Mouse (Mus musculus): Measurements from ENCODE around the gene Mindy4. TPM values are rescaled to one million over a fixed set of nuclear protein-coding genes. Genes with fewer than 3 reads are reported as not detected.

The Mindy4 gene
- total and polyA plus RNA-seq, 3 experiments: 0.23 to 1.6 TPM; not detected in 1

DNA sequence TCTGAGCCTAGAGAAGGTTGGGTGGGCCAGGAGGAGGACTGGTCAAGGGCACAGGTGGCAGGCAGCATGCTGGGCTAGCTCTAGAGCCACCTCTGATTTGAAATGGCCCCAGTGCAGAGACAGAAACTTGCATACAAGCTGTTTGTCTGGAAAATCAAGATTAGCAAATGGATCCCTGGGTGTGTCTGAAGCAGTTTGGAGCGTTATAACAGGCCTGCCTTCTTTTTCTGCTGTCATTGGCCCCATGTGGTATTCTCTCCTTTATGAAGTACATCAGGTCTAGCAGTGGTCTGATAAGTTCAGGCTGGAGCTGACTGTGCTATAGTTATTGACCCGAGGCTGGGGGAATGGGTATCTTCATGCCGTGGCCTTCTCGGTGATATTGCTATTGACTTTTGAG lies 110.7 kb downstream of the Mindy4 start:
- no peak for DNase-seq (ENCODE audit: low read depth, low spot score)
- Histone ChIP-seq H3K4me1 (ENCODE audit: control insufficient read depth in 1 of 2, insufficient read depth in 2 of 2, low read length in 2 of 2) (no peaks in the 10 kb centered on the region), H3K27ac (ENCODE audit: control insufficient read depth, low read depth, low read length) (no peak overlapping the region), H3K9me3 (replicated peaks; ENCODE audit: insufficient read depth, low read length) (no peaks in the 10 kb centered on the region), H3K4me3 (ENCODE audit: control insufficient read depth in 1 of 2, insufficient read depth in 1 of 2, low read depth in 2 of 2, low read length in 2 of 2) (no peak overlapping the region), H3K9ac (ENCODE audit: control insufficient read depth, low read depth, low read length, poor library complexity, severe bottlenecking) (no peak overlapping the region), H3K27me3 (ENCODE audit: control insufficient read depth in 1 of 2, insufficient read depth in 2 of 2, low read length in 2 of 2) (no peaks in the 10 kb centered on the region), H3K36me3 (ENCODE audit: control insufficient read depth in 1 of 2, insufficient read depth in 2 of 2, low read length in 2 of 2) (no peaks in the 10 kb centered on the region), H3K79me2 (ENCODE audit: control insufficient read depth, insufficient read depth, low read length, poor library complexity) (no peaks in the 10 kb centered on the region)
- no peak for TF ChIP-seq NELFE (IDR thresholded peaks at IDR 0.05; ENCODE audit: low read depth, low read length)
- TF ChIP-seq MYC (IDR thresholded peaks at IDR 0.05; ENCODE audit: low read depth, low read length): no peak
- TF ChIP-seq TCF12 (IDR thresholded peaks at IDR 0.05; ENCODE audit: low read depth, low read length): no peak
- no peak for TF ChIP-seq ELF1 (IDR thresholded peaks at IDR 0.05; ENCODE audit: low read depth, low read length)
- TF ChIP-seq MEF2A (IDR thresholded peaks at IDR 0.05; ENCODE audit: extremely low read depth, insufficient replicate concordance, low read depth, low read length, poor library complexity, severe bottlenecking): no peak
- TF ChIP-seq CHD1 (IDR thresholded peaks at IDR 0.05; ENCODE audit: low read depth, low read length): no peak
- TF ChIP-seq ZNF384 (IDR thresholded peaks at IDR 0.05; ENCODE audit: low read depth, low read length): no peak
- TF ChIP-seq MXI1 (IDR thresholded peaks at IDR 0.05; ENCODE audit: low read depth, low read length): no peak
- TF ChIP-seq EP300 (IDR thresholded peaks at IDR 0.05; ENCODE audit: low read depth in 1 of 2, low read length in 2 of 2): no peak
- TF ChIP-seq BHLHE40 (IDR thresholded peaks at IDR 0.05; ENCODE audit: borderline replicate concordance, low read depth, low read length): no peak

DNA sequence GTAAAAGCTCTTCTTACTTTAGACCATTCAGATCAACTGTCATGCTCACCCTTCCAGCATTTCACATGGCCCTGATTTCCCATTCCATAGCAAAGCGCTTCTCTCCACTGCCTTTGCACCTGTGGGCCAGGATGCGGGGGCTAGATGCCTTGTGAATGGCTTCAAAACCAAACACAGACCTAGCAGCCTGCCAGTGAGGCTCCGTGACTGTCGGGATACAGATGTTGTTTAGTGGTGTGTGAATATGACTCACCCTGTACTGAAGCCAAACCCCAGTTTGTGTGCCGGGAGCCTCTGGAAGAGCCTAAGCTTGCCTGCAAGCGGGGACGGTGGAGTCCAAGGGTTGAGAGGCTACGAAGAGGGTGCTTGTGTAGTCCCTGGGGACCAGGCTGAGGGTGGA lies 111.4 kb downstream of the Mindy4 start:
- no peak for DNase-seq (ENCODE audit: low read depth, low spot score)
- H3K9me3 ChIP-seq (replicated peaks; ENCODE audit: insufficient read depth, low read length): no peaks in the 10 kb centered on the region
- H3K27ac ChIP-seq (ENCODE audit: control insufficient read depth, low read depth, low read length): no peak overlapping the region
- H3K27me3 ChIP-seq (ENCODE audit: control insufficient read depth in 1 of 2, insufficient read depth in 2 of 2, low read length in 2 of 2): no peaks in the 10 kb centered on the region
- H3K9ac ChIP-seq (ENCODE audit: control insufficient read depth, low read depth, low read length, poor library complexity, severe bottlenecking): no peak overlapping the region
- H3K36me3 ChIP-seq (ENCODE audit: control insufficient read depth in 1 of 2, insufficient read depth in 2 of 2, low read length in 2 of 2): no peaks in the 10 kb centered on the region
- no peaks in the 10 kb centered on the region for H3K4me1 ChIP-seq (ENCODE audit: control insufficient read depth in 1 of 2, insufficient read depth in 2 of 2, low read length in 2 of 2)
- no peak for TF ChIP-seq NRF1 (IDR thresholded peaks at IDR 0.05; ENCODE audit: insufficient read depth, low read depth, low read length, poor library complexity, severe bottlenecking)
- no peak for TF ChIP-seq MYB (IDR thresholded peaks at IDR 0.05; ENCODE audit: low read depth, low read length)
- TF ChIP-seq ZMIZ1 (IDR thresholded peaks at IDR 0.05; ENCODE audit: low read depth, low read length): no peak
- TF ChIP-seq MXI1 (IDR thresholded peaks at IDR 0.05; ENCODE audit: low read depth, low read length): no peak
- no peak for TF ChIP-seq GABPA (IDR thresholded peaks at IDR 0.05; ENCODE audit: low read depth, low read length)
- no peak for TF ChIP-seq USF1 (IDR thresholded peaks at IDR 0.05; ENCODE audit: low read depth, low read length)
- TF ChIP-seq MAX (IDR thresholded peaks at IDR 0.05; ENCODE audit: low read length): no peak
- TF ChIP-seq RCOR1 (IDR thresholded peaks at IDR 0.05; ENCODE audit: low read depth, low read length): no peak
- no peak for TF ChIP-seq JUND (IDR thresholded peaks at IDR 0.05; ENCODE audit: low read depth, low read length)
- H3K4me3 ChIP-seq (ENCODE audit: control insufficient read depth in 1 of 2, insufficient read depth in 1 of 2, low read depth in 2 of 2, low read length in 2 of 2): no peak overlapping the region
- H3K79me2 ChIP-seq (ENCODE audit: control insufficient read depth, insufficient read depth, low read length, poor library complexity): no peaks in the 10 kb centered on the region

Data from MEL (cell line).